Mouse (Mus musculus): ENCODE data around the gene Hba-x. TPM values are rescaled to one million over a fixed set of nuclear protein-coding genes. Genes with fewer than 3 reads are reported as not detected.
A peak's percentile ranks its signal among the peaks of the same experiment; 100 is the strongest.

Hba-x gene
- polyA plus RNA-seq, 1 experiment from 2014 or later = 319 TPM

DNA sequence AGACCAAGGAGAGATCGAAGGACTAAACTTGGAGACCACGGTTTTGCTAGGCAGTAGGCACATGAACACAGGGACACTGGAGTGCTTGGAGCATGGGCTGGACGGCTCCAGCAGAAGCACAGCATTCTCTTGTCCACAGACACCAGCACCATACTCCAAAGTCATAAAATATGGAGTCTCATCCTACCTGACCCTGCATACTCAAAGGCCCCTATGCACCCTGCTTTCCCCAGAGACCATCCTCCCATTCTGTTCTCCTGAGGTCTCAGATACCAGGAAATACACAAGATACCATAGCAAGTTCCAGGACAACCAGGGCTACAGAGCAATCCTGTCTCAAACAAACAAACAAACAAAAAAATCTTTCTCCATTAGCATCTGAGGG, 38.8 kb upstream of the Hba-x start:
- Histone ChIP-seq H3K9ac (no peak overlapping the region), H3K4me3 (no peak overlapping the region), H3K27me3 (no peaks in the 10 kb centered on the region), H3K4me1 (replicated peaks) (peaks cover 35% of the 10 kb centered on the region), H3K9me3 (no peaks in the 10 kb centered on the region), H3K36me3 (peaks cover 56% of the 10 kb centered on the region), H3K4me2 (no peak overlapping the region), H3K27ac (replicated peaks) (peak overlapping the region; percentile 68; the same call in 1 of the 2 replicates)
- 92% methylated on average over 3 of the region's 3 CpGs for WGBS
- ATAC-seq (ENCODE audit: low read depth) = no peak

DNA sequence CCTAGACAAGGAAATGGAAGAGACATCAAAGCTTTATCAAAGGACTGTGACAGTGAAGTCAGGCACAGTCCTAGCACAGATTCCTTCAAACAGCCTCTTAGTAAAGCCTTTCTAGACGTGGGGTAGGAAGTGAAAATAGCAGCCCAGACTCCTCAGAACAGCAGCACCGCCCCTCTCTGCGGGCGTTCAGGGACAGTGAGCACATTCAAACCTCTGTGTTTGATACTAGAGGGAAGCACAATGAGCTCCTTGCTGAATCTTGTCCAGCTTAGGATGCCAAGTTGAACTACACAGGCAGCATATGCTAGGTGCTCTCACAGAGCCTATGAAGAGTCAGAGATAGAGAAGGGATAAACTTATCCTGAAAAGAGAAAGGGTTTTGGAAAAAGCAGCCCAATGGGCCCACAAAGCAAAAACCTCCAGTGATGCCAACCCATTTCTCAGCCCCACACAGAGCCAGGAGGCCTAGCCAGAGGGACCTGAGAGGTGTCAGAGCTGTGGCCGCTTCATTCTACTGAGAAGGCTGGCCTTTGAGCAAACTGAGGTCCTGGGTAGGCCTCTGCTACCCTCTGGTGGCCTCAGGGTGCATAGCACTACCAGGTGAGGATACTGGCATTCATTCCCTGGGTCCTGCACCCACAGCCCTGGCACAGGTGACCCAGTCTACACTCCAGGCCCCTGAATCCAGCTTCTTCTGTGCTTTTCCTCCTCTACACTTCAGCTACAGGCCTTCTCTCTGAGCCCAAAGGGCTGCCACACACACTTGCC, 37.9 kb upstream of the Hba-x start:
- Histone ChIP-seq H3K4me1 (replicated peaks) (peaks cover 34% of the 10 kb centered on the region), H3K36me3 (peaks cover 51% of the 10 kb centered on the region), H3K27me3 (no peaks in the 10 kb centered on the region), H3K9me3 (no peaks in the 10 kb centered on the region), H3K4me3 (no peak overlapping the region), H3K4me2 (no peak overlapping the region), H3K27ac (replicated peaks) (0 out of 2 replicates have a peak overlapping the region, but pooled peaks have one; percentile 14), H3K9ac (no peak overlapping the region)
- peak; percentile 27; the same call in 1 of the 2 replicates for ATAC-seq (ENCODE audit: low read depth)
- 63% methylated on average over 5 of the region's 5 CpGs for whole genome bisulfite sequencing

- no peaks in the 10 kb centered on the region for H3K9me3 ChIP-seq
- no peak overlapping the region for H3K4me2 ChIP-seq
- H3K36me3 ChIP-seq = peaks cover 56% of the 10 kb centered on the region
- no peaks in the 10 kb centered on the region for H3K27me3 ChIP-seq
- no peak for ATAC-seq (ENCODE audit: low read depth)
- no peak overlapping the region for H3K27ac ChIP-seq (replicated peaks)
- no peak overlapping the region for H3K4me3 ChIP-seq
- H3K9ac ChIP-seq = no peak overlapping the region
- H3K4me1 ChIP-seq (replicated peaks) = peaks cover 13% of the 10 kb centered on the region
Observed at GRCm38 (mm10) chr11:32241391-32241790, 34.8 kb upstream of the Hba-x start.

- H3K27ac ChIP-seq (replicated peaks) = no peak overlapping the region
- H3K4me3 ChIP-seq = no peak overlapping the region
- peaks cover 63% of the 10 kb centered on the region for H3K36me3 ChIP-seq
- no peaks in the 10 kb centered on the region for H3K27me3 ChIP-seq
- H3K9ac ChIP-seq = peak overlapping the region; percentile 17; the same call in 1 of the 2 replicates
- WGBS = 89% methylated on average over 3 of the region's 3 CpGs
- peaks cover 5% of the 10 kb centered on the region for H3K4me1 ChIP-seq (replicated peaks)
- no peak for ATAC-seq (ENCODE audit: low read depth)
- no peak overlapping the region for H3K4me2 ChIP-seq
- no peaks in the 10 kb centered on the region for H3K9me3 ChIP-seq
Observed at GRCm38 (mm10) chr11:32242209-32242608, 34.0 kb upstream of the Hba-x start.

DNA sequence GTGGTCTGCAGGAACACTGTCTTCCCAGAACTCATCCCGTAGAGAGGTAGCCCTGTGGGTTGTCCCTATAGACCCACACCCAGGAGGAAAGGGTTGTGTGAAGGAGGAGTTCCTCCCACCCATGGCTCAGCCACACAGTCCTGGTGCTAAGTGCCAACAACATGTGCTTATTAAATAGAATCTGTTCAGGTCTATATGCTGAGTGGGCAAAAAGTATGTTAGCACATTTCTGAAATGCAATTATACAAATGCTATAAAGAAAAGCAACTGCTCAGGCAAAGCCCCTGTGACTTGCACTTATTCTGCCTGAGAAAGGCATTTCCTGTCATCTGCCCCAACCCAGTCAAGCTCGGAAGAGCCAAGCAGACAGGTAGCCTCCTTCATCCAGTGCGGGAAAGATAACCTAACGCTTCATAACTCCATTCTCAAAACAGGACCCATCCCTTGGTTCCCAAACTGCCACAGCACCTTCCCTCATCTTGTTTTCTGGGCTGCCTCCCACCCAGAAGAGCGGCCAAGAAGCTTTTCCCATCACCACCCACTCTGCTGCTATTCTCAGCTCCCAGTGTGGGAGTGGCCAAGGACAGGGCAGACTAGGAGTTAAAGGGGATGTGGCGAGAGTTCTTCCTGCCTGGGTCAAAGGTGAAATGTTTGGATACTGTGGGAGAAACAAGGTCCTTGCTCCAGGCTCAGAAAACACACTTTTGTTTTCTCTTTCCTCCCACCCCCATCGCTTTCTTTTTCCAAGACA, 32.8 kb upstream of the Hba-x start:
- Histone ChIP-seq H3K27me3 (no peaks in the 10 kb centered on the region), H3K4me2 (no peak overlapping the region), H3K36me3 (peaks cover 72% of the 10 kb centered on the region), H3K4me1 (replicated peaks) (no peaks in the 10 kb centered on the region), H3K9ac (no peak overlapping the region), H3K9me3 (no peaks in the 10 kb centered on the region), H3K4me3 (no peak overlapping the region), H3K27ac (replicated peaks) (0 out of 2 replicates have a peak overlapping the region, but pooled peaks have one; percentile 38)
- WGBS = 77% methylated on average over 7 of the region's 7 CpGs
- ATAC-seq (ENCODE audit: low read depth) = no peak

DNA sequence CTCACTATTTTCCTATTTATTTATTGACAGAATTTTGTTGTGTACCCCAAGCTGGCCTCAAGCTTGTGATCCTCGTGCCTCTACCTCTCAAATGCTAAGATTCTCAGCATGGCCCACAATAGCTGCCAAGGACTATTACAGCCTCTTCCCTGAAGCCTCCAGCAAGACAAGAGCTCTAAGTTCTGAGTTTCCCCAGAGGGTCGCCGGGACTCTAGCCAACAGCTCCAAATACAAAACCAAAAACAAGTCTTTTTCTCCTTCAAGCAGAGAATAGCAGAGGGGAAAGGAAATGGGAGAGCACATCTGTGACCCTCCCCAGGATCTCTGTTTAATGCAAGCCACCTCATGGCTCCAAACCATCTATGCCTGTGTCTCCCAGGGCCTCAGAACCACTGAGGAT, 32.1 kb upstream of the Hba-x start:
- no peak for ATAC-seq (ENCODE audit: low read depth)
- Histone ChIP-seq H3K9ac (no peak overlapping the region), H3K4me3 (no peak overlapping the region), H3K4me2 (no peak overlapping the region), H3K4me1 (replicated peaks) (no peaks in the 10 kb centered on the region), H3K9me3 (no peaks in the 10 kb centered on the region), H3K27ac (replicated peaks) (peak overlapping the region; percentile 49; the same call in 1 of the 2 replicates), H3K27me3 (no peaks in the 10 kb centered on the region), H3K36me3 (peaks cover 72% of the 10 kb centered on the region)
- 76% methylated on average over 3 of the region's 3 CpGs for WGBS

GRCm38 (mm10) chr11:32244617-32245016, 31.6 kb upstream of the Hba-x start:
- ATAC-seq (ENCODE audit: low read depth) = no peak
- Histone ChIP-seq H3K9me3 (no peaks in the 10 kb centered on the region), H3K4me3 (no peak overlapping the region), H3K4me2 (no peak overlapping the region), H3K36me3 (peaks cover 72% of the 10 kb centered on the region), H3K9ac (no peak overlapping the region), H3K4me1 (replicated peaks) (no peaks in the 10 kb centered on the region), H3K27ac (replicated peaks) (peak overlapping the region; percentile 49; the same call in 1 of the 2 replicates), H3K27me3 (no peaks in the 10 kb centered on the region)
- 94% methylated on average over 1 of the region's 1 CpGs for WGBS

GRCm38 (mm10) chr11:32245614-32246013, 30.6 kb upstream of the Hba-x start:
- Histone ChIP-seq H3K4me3 (no peak overlapping the region), H3K27ac (replicated peaks) (no peak overlapping the region), H3K36me3 (peaks cover 72% of the 10 kb centered on the region), H3K9me3 (no peaks in the 10 kb centered on the region), H3K9ac (no peak overlapping the region), H3K27me3 (no peaks in the 10 kb centered on the region), H3K4me1 (replicated peaks) (no peaks in the 10 kb centered on the region), H3K4me2 (no peak overlapping the region)
- no peak for ATAC-seq (ENCODE audit: low read depth)
- 93% methylated on average over 6 of the region's 6 CpGs for WGBS

DNA sequence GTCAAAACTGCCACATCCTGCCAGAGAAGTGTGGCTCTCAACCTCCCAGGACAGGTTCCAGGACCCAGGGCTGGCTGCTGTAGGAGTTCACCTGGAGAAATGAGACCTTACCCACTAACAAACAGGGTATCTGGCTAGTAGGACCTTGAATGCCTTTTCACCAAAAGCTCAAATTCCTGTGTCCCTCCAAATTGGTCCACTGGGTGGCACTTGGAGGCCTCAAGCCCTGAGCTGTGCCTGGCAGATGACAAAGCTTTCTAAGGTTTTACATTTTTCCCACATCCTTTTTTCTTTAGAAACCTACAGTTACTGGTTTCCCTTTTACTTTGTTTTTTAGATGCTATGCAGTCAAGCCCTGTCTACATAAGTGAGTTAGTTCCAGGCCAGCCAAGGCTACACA, 29.1 kb upstream of the Hba-x start:
- Histone ChIP-seq H3K4me3 (no peak overlapping the region), H3K4me1 (replicated peaks) (no peaks in the 10 kb centered on the region), H3K9me3 (no peaks in the 10 kb centered on the region), H3K4me2 (no peak overlapping the region), H3K27me3 (no peaks in the 10 kb centered on the region), H3K27ac (replicated peaks) (no peak overlapping the region), H3K36me3 (peaks cover 73% of the 10 kb centered on the region), H3K9ac (no peak overlapping the region)
- ATAC-seq (ENCODE audit: low read depth) = no peak

GRCm38 (mm10) chr11:32248350-32248749, 27.9 kb upstream of the Hba-x start:
- Histone ChIP-seq H3K27me3 (no peaks in the 10 kb centered on the region), H3K36me3 (peaks cover 78% of the 10 kb centered on the region), H3K9ac (no peak overlapping the region), H3K27ac (replicated peaks) (no peak overlapping the region), H3K4me3 (no peak overlapping the region), H3K4me1 (replicated peaks) (no peaks in the 10 kb centered on the region), H3K4me2 (no peak overlapping the region), H3K9me3 (no peaks in the 10 kb centered on the region)
- whole genome bisulfite sequencing = 87% methylated on average over 3 of the region's 3 CpGs
- ATAC-seq (ENCODE audit: low read depth) = no peak

DNA sequence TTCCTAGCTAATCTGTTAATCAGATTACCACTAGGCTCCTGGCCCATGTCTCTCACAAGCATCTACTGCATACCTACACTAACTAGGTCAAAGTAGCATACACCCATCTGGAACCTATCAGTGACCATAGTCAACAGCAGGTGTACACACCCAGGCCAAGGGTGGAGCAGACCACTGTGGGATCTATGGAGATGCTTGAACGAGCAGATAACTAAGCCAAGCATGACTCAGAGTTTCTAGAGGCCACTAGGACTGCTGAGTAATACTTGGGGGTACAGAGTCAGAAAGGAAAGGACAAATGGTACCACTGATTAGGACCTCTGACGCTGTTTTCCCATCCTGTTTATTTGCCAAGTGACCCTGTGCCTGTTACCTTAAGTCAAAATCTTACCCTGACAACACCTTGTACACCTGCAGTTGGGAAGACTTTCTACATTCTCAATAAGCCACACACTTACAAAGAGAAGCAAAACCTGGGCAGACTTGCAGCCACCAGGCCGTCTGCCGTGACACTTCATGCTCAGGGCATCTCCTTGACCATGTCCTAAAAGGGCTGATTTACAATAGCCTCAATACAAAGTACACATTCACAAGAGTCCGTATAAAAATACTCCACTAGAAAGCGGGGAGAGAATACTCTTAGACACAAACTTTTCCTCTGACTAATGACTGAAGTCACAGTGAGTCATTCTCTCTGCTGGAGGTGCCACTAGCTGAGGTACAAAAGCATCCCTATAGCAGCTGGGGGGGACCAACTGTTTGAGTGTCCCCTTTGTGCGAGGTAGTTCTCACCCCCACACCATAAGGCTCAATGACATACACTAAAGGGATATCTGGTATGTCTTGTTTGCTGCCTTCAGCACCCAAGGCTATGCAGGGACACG, 25.1 kb upstream of the Hba-x start:
- no peak overlapping the region for H3K27ac ChIP-seq (replicated peaks)
- no peak overlapping the region for H3K9ac ChIP-seq
- 85% methylated on average over 8 of the region's 8 CpGs for WGBS
- no peaks in the 10 kb centered on the region for H3K27me3 ChIP-seq
- peaks cover 75% of the 10 kb centered on the region for H3K36me3 ChIP-seq
- H3K4me2 ChIP-seq = no peak overlapping the region
- no peaks in the 10 kb centered on the region for H3K4me1 ChIP-seq (replicated peaks)
- no peaks in the 10 kb centered on the region for H3K9me3 ChIP-seq
- H3K4me3 ChIP-seq = no peak overlapping the region
- no peak for ATAC-seq (ENCODE audit: low read depth)

DNA sequence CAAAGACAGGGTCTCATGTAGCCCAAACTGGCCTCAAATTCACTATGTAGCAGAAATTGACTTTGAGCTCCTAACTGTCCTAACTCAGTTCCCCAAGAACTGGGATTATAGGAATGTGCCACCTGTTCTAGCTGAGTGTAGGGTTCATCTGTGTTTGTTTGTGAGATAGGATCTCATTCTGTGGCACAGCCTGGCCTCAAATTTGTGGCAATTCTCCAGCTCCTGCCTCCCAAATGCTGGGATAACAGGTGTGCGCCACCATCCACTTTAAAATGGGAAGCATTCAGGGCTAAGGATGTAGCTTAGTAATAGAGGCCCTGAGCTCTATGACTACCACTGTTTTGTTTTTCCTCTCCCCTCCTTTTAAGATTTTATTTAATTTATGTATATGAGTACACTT, 23.1 kb upstream of the Hba-x start:
- Histone ChIP-seq H3K9me3 (no peaks in the 10 kb centered on the region), H3K9ac (no peak overlapping the region), H3K36me3 (peaks cover 56% of the 10 kb centered on the region), H3K4me2 (no peak overlapping the region), H3K4me1 (replicated peaks) (no peaks in the 10 kb centered on the region), H3K4me3 (no peak overlapping the region), H3K27ac (replicated peaks) (no peak overlapping the region), H3K27me3 (no peaks in the 10 kb centered on the region)
- ATAC-seq (ENCODE audit: low read depth) = no peak
- WGBS = 100% methylated on average over 1 of the region's 1 CpGs
